Mouse (Mus musculus) skeletal muscle tissue, postnatal 0 days (tissue): Measurements from ENCODE around the gene Mapk1ip1l. TPM values are rescaled to one million over a fixed set of nuclear protein-coding genes. Genes with fewer than 3 reads are reported as not detected.

ENCODE experiments used
- polyA plus RNA-seq: library from polyadenylated mRNA; unstranded; fragments of >200 nt; fragmentation: Nextera tagmentation; extraction: Ambion mirVana; gene quantifications from 2 replicates; pipeline ENCODE4 v1.2.1, GENCODE M21; 2015

Mapk1ip1l gene
- 23.2 and 23.3 TPM in 2 replicates for polyA plus RNA-seq

GRCm38 (mm10) chr14:47297785-47298407, at the start of gene Mapk1ip1l:
TSS of gene Mapk1ip1l (plus strand) at chr14:47298266.

GRCm38 (mm10) chr14:47276637-47277393, 21.3 kb upstream of the Mapk1ip1l start, which contains the start of the genes Wdhd1 and Socs4:
TSS of gene Wdhd1 (minus strand) at chr14:47276857.
TSS of gene Socs4 (plus strand) at chr14:47276931.

GRCm38 (mm10) chr14:47367461-47367860, 69.4 kb downstream of the Mapk1ip1l start, which contains the start of gene Lgals3:
TSS of gene Lgals3 (plus strand) at chr14:47367751.

Other genes with a start within 250 kb of the Mapk1ip1l start
- 2.9 and 3.2 TPM in 2 replicates for gene Gch1, start 108.9 kb upstream of the Mapk1ip1l start, polyA plus RNA-seq
- 4.3 and 4.9 TPM in 2 replicates for gene Wdhd1, start 21.4 kb upstream of the Mapk1ip1l start, polyA plus RNA-seq
- gene Socs4, start 21.3 kb upstream of the Mapk1ip1l start, polyA plus RNA-seq, result 1.3 TPM in 2 replicates
- gene Lgals3, start 69.5 kb downstream of the Mapk1ip1l start, polyA plus RNA-seq, result 13.2 and 44.9 TPM in 2 replicates
- 7.7 and 8.8 TPM in 2 replicates for gene Dlgap5, start 120.1 kb downstream of the Mapk1ip1l start, polyA plus RNA-seq
- gene Fbxo34, start 152.2 kb downstream of the Mapk1ip1l start, polyA plus RNA-seq, result 11.4 TPM in 2 replicates